Mouse (Mus musculus) ES-Bruce4 (cell line): ENCODE data around the gene Ikzf3.

Experiments
- CTCF ChIP-seq: IDR thresholded peaks from one replicate; pipeline ENCODE4 v1.8.1; 2011; ENCODE audit warnings: low read depth, low read length
- EP300 ChIP-seq: IDR thresholded peaks from 2 replicates; pipeline ENCODE4 v1.6.1; 2011; ENCODE audit warnings: low read depth, low read length; ENCODE audit not compliant: insufficient read depth
- POLR2A ChIP-seq: IDR thresholded peaks from one replicate; pipeline ENCODE4 v1.8.1; 2011; ENCODE audit warnings: low read length; ENCODE audit not compliant: insufficient read depth

GRCm38 (mm10) chr11:98590548-98591445, 45.0 kb upstream of the Ikzf3 start:
- TF ChIP-seq POLR2A: no peak
- no peak for TF ChIP-seq EP300
- TF ChIP-seq CTCF: no peak
